Mouse (Mus musculus): ENCODE measurements around the gene Itprid2. TPM values are rescaled to one million over a fixed set of nuclear protein-coding genes. Genes with fewer than 3 reads are reported as not detected.
A peak's percentile ranks its signal among the peaks of the same experiment; 100 is the strongest.
"Not testable (repeated sequence)": the region's sequence is repeated elsewhere in the genome, so short reads cannot be mapped to it uniquely, and the experiment has no call there.

The Itprid2 gene
- 10 to 100 TPM; 32.8 to 33.4 TPM for total RNA-seq (2021)

- intact Hi-C loops (cut with DNase I): loop anchor here (10.0 kb wide), 1 partner anchor 760 kb away; no protein-coding TSS in a partner anchor
- peak; percentile 91 to 95 for DNase-seq (ENCODE audit: low spot score in 2 of 2)
These were observed at the start of gene Itprid2 for GRCm38 (mm10) chr2:79634528-79635400. Gene Itprid2, plus strand, starts transcription at chr2:79635352.

GRCm38 (mm10) chr2:79596177-79596576 is 39.0 kb upstream of the Itprid2 start:
- no peak for DNase-seq (ENCODE audit: low spot score in 2 of 2)
- intact Hi-C loops (cut with DNase I): no loop called here

- intact Hi-C loops (cut with DNase I): no loop called here
- DNase-seq (ENCODE audit: low spot score in 2 of 2): no peak
These were observed 38.1 kb upstream of the Itprid2 start for GRCm38 (mm10) chr2:79597090-79597489.

- DNase-seq (ENCODE audit: low spot score in 2 of 2); intact Hi-C loops (cut with DNase I): not testable (repeated sequence)
These were observed 34.0 kb upstream of the Itprid2 start for GRCm38 (mm10) chr2:79601109-79601508.

GRCm38 (mm10) chr2:79601691-79602116 is 33.4 kb upstream of the Itprid2 start:
- intact Hi-C loops (cut with DNase I): no loop called here

GRCm38 (mm10) chr2:79602306-79602705 is 32.8 kb upstream of the Itprid2 start:
- intact Hi-C loops (cut with DNase I): no loop called here
- DNase-seq (ENCODE audit: low spot score in 2 of 2): no peak

More at GRCm38 (mm10) chr2:79601691-79602116, 33.4 kb upstream of the Itprid2 start:
- DNase-seq (ENCODE audit: low spot score in 2 of 2): peak in 1 of 2 experiments; percentile 8

- intact Hi-C loops (cut with DNase I): no loop called here
- DNase-seq (ENCODE audit: low spot score in 2 of 2): no peak
These were observed 31.8 kb upstream of the Itprid2 start for GRCm38 (mm10) chr2:79603363-79603762.

- DNase-seq (ENCODE audit: low spot score in 2 of 2): no peak
- intact Hi-C loops (cut with DNase I): no loop called here
These were observed 29.1 kb upstream of the Itprid2 start for GRCm38 (mm10) chr2:79606033-79606432.

GRCm38 (mm10) chr2:79607181-79607580 is 28.0 kb upstream of the Itprid2 start:
- intact Hi-C loops (cut with DNase I): no loop called here
- DNase-seq (ENCODE audit: low spot score in 2 of 2): no peak

GRCm38 (mm10) chr2:79608301-79609074 is 26.7 kb upstream of the Itprid2 start:
- intact Hi-C loops (cut with DNase I): no loop called here
- DNase-seq (ENCODE audit: low spot score in 2 of 2): no peak

- intact Hi-C loops (cut with DNase I): no loop called here
- no peak for DNase-seq (ENCODE audit: low spot score in 2 of 2)
These were observed 24.3 kb upstream of the Itprid2 start for GRCm38 (mm10) chr2:79610894-79611293.

GRCm38 (mm10) chr2:79618145-79618544 is 17.0 kb upstream of the Itprid2 start:
- intact Hi-C loops (cut with DNase I): no loop called here
- no peak for DNase-seq (ENCODE audit: low spot score in 2 of 2)

- intact Hi-C loops (cut with DNase I): no loop called here
- DNase-seq (ENCODE audit: low spot score in 2 of 2): no peak
These were observed 16.3 kb upstream of the Itprid2 start for GRCm38 (mm10) chr2:79618614-79619568.

GRCm38 (mm10) chr2:79623256-79623655 is 11.9 kb upstream of the Itprid2 start:
- intact Hi-C loops (cut with DNase I): no loop called here

GRCm38 (mm10) chr2:79627624-79628023 is 7.5 kb upstream of the Itprid2 start:
- intact Hi-C loops (cut with DNase I): no loop called here
- no peak for DNase-seq (ENCODE audit: low spot score in 2 of 2)

More at GRCm38 (mm10) chr2:79623256-79623655, 11.9 kb upstream of the Itprid2 start:
- DNase-seq (ENCODE audit: low spot score in 2 of 2): no peak

GRCm38 (mm10) chr2:79630231-79630630 is 4.9 kb upstream of the Itprid2 start:
- DNase-seq (ENCODE audit: low spot score in 2 of 2): no peak
- intact Hi-C loops (cut with DNase I): loop anchor here (10.0 kb wide), 1 partner anchor 755 kb away; no protein-coding TSS in a partner anchor

GRCm38 (mm10) chr2:79635426-79636291 is 507 bp downstream of the Itprid2 start:
- intact Hi-C loops (cut with DNase I): loop anchor here (10.0 kb wide), 1 partner anchor 761 kb away; no protein-coding TSS in a partner anchor
- DNase-seq (ENCODE audit: low spot score in 2 of 2): peak; percentile 49 to 63

GRCm38 (mm10) chr2:79638924-79639323 is 3.8 kb downstream of the Itprid2 start:
- intact Hi-C loops (cut with DNase I): loop anchor here (10.0 kb wide), 1 partner anchor 764 kb away; no protein-coding TSS in a partner anchor
- no peak for DNase-seq (ENCODE audit: low spot score in 2 of 2)

All from left cerebral cortex, postnatal 25 days (tissue).